Mouse (Mus musculus): ENCODE data around the gene Capzb. TPM values are rescaled to one million over a fixed set of nuclear protein-coding genes. Genes with fewer than 3 reads are reported as not detected.

The Capzb gene
- polyA plus RNA-seq, 1 experiment, result 130 TPM

- peaks cover 42% of the 10 kb centered on the region; the same call in 1 of the 2 replicates for H3K4me1 ChIP-seq (ENCODE audit: control insufficient read depth, insufficient read depth, insufficient read length)
- WGBS, result 2% methylated on average over 35 of the region's 35 CpGs
- H3K4me3 ChIP-seq (ENCODE audit: extremely low read depth, insufficient read depth, insufficient read length), result peak overlapping the region; percentile 92
- no peaks in the 10 kb centered on the region for H3K27me3 ChIP-seq (ENCODE audit: control insufficient read depth, insufficient read depth, low read length)
- peak overlapping the region; percentile 90 for H3K27ac ChIP-seq (ENCODE audit: insufficient read depth, low read length)
- no peak for TF ChIP-seq POLR2A (IDR thresholded peaks at IDR 0.05; ENCODE audit: low read depth, low read length)
- TF ChIP-seq CTCF (IDR thresholded peaks at IDR 0.05; ENCODE audit: extremely low read depth, insufficient read depth, insufficient read length, insufficient replicate concordance), result no peak
- DNase-seq (ENCODE audit: low read depth in 1 of 2, low spot score in 2 of 2), result peak in 1 of 2 experiments; percentile 52
- no peaks in the 10 kb centered on the region for H3K36me3 ChIP-seq (ENCODE audit: control insufficient read depth, insufficient read depth, low read length)
These were observed 736 bp downstream of the Capzb start for GRCm38 (mm10) chr4:139193176-139194093.

GRCm38 (mm10) chr4:139195101-139195500 lies 2.4 kb downstream of the Capzb start:
- TF ChIP-seq CTCF (IDR thresholded peaks at IDR 0.05; ENCODE audit: extremely low read depth, insufficient read depth, insufficient read length, insufficient replicate concordance), result no peak
- TF ChIP-seq POLR2A (IDR thresholded peaks at IDR 0.05; ENCODE audit: low read depth, low read length), result no peak
- Histone ChIP-seq H3K4me3 (ENCODE audit: extremely low read depth, insufficient read depth, insufficient read length) (no peak overlapping the region), H3K4me1 (ENCODE audit: control insufficient read depth, insufficient read depth, insufficient read length) (peaks cover 59% of the 10 kb centered on the region; the same call in 1 of the 2 replicates), H3K36me3 (ENCODE audit: control insufficient read depth, insufficient read depth, low read length) (no peaks in the 10 kb centered on the region), H3K27ac (ENCODE audit: insufficient read depth, low read length) (no peak overlapping the region), H3K27me3 (ENCODE audit: control insufficient read depth, insufficient read depth, low read length) (no peaks in the 10 kb centered on the region)
- DNase-seq (ENCODE audit: low read depth in 1 of 2, low spot score in 2 of 2), result no peak
- WGBS, result 73% methylated on average over 5 of the region's 5 CpGs

- no peak for DNase-seq (ENCODE audit: low read depth in 1 of 2, low spot score in 2 of 2)
- H3K4me3 ChIP-seq (ENCODE audit: extremely low read depth, insufficient read depth, insufficient read length), result no peak overlapping the region
- H3K27me3 ChIP-seq (ENCODE audit: control insufficient read depth, insufficient read depth, low read length), result no peaks in the 10 kb centered on the region
- H3K27ac ChIP-seq (ENCODE audit: insufficient read depth, low read length), result peak overlapping the region; percentile 21; the same call in 1 of the 2 replicates
- TF ChIP-seq CTCF (IDR thresholded peaks at IDR 0.05; ENCODE audit: extremely low read depth, insufficient read depth, insufficient read length, insufficient replicate concordance) (no peak), POLR2A (IDR thresholded peaks at IDR 0.05; ENCODE audit: low read depth, low read length) (no peak)
- no peaks in the 10 kb centered on the region for H3K36me3 ChIP-seq (ENCODE audit: control insufficient read depth, insufficient read depth, low read length)
- peaks cover 66% of the 10 kb centered on the region; the same call in 1 of the 2 replicates for H3K4me1 ChIP-seq (ENCODE audit: control insufficient read depth, insufficient read depth, insufficient read length)
- WGBS, result 20% methylated on average over 6 of the region's 6 CpGs
These were observed 3.8 kb downstream of the Capzb start for GRCm38 (mm10) chr4:139196464-139196863.

- no peak overlapping the region for H3K4me3 ChIP-seq (ENCODE audit: extremely low read depth, insufficient read depth, insufficient read length)
- WGBS, result 37% methylated on average over 6 of the region's 6 CpGs
- TF ChIP-seq CTCF (IDR thresholded peaks at IDR 0.05; ENCODE audit: extremely low read depth, insufficient read depth, insufficient read length, insufficient replicate concordance) (no peak), POLR2A (IDR thresholded peaks at IDR 0.05; ENCODE audit: low read depth, low read length) (no peak)
- H3K4me1 ChIP-seq (ENCODE audit: control insufficient read depth, insufficient read depth, insufficient read length), result peaks cover 70% of the 10 kb centered on the region; the same call in 1 of the 2 replicates
- no peak for DNase-seq (ENCODE audit: low read depth in 1 of 2, low spot score in 2 of 2)
- peak overlapping the region; percentile 21 for H3K27ac ChIP-seq (ENCODE audit: insufficient read depth, low read length)
- H3K36me3 ChIP-seq (ENCODE audit: control insufficient read depth, insufficient read depth, low read length), result no peaks in the 10 kb centered on the region
- no peaks in the 10 kb centered on the region for H3K27me3 ChIP-seq (ENCODE audit: control insufficient read depth, insufficient read depth, low read length)
These were observed 4.2 kb downstream of the Capzb start for GRCm38 (mm10) chr4:139196949-139197348.

- Histone ChIP-seq H3K36me3 (ENCODE audit: control insufficient read depth, insufficient read depth, low read length) (no peaks in the 10 kb centered on the region), H3K4me1 (ENCODE audit: control insufficient read depth, insufficient read depth, insufficient read length) (peaks cover 72% of the 10 kb centered on the region; the same call in 1 of the 2 replicates), H3K4me3 (ENCODE audit: extremely low read depth, insufficient read depth, insufficient read length) (no peak overlapping the region), H3K27me3 (ENCODE audit: control insufficient read depth, insufficient read depth, low read length) (no peaks in the 10 kb centered on the region), H3K27ac (ENCODE audit: insufficient read depth, low read length) (peak overlapping the region; percentile 21)
- TF ChIP-seq POLR2A (IDR thresholded peaks at IDR 0.05; ENCODE audit: low read depth, low read length), result no peak
- no peak for TF ChIP-seq CTCF (IDR thresholded peaks at IDR 0.05; ENCODE audit: extremely low read depth, insufficient read depth, insufficient read length, insufficient replicate concordance)
- DNase-seq (ENCODE audit: low read depth in 1 of 2, low spot score in 2 of 2), result no peak
- WGBS, result 45% methylated on average over 5 of the region's 5 CpGs
These were observed 4.8 kb downstream of the Capzb start for GRCm38 (mm10) chr4:139197453-139197852.

GRCm38 (mm10) chr4:139198004-139198689 lies 5.4 kb downstream of the Capzb start:
- H3K4me3 ChIP-seq (ENCODE audit: extremely low read depth, insufficient read depth, insufficient read length), result no peak overlapping the region
- no peaks in the 10 kb centered on the region for H3K36me3 ChIP-seq (ENCODE audit: control insufficient read depth, insufficient read depth, low read length)

More at GRCm38 (mm10) chr4:139198004-139198689, 5.4 kb downstream of the Capzb start:
- peak overlapping the region; percentile 72 for H3K27ac ChIP-seq (ENCODE audit: insufficient read depth, low read length)
- peak in 1 of 2 experiments; percentile 50 for DNase-seq (ENCODE audit: low read depth in 1 of 2, low spot score in 2 of 2)
- WGBS, result 36% methylated on average over 9 of the region's 9 CpGs
- H3K4me1 ChIP-seq (ENCODE audit: control insufficient read depth, insufficient read depth, insufficient read length), result peaks cover 76% of the 10 kb centered on the region; the same call in 1 of the 2 replicates
- H3K27me3 ChIP-seq (ENCODE audit: control insufficient read depth, insufficient read depth, low read length), result no peaks in the 10 kb centered on the region
- TF ChIP-seq POLR2A (IDR thresholded peaks at IDR 0.05; ENCODE audit: low read depth, low read length), result no peak
- TF ChIP-seq CTCF (IDR thresholded peaks at IDR 0.05; ENCODE audit: extremely low read depth, insufficient read depth, insufficient read length, insufficient replicate concordance), result no peak

All from spleen, adult 2 months (tissue).